Mouse (Mus musculus) G1E-ER4 (cell line): ENCODE measurements around the gene Sec23a. TPM values are rescaled to one million over a fixed set of nuclear protein-coding genes. Genes with fewer than 3 reads are reported as not detected.

Source experiments
- GATA1 ChIP-seq: IDR thresholded peaks from one replicate; pipeline ENCODE4 v1.8.0; 2012; ENCODE audit warnings: low read length, inconsistent platforms
- polyA plus RNA-seq: library from polyadenylated mRNA; stranded (reverse); fragments of >175 nt; gene quantifications from 2 replicates; pipeline ENCODE4 v1.2.3, GENCODE M21; 2012

The Sec23a gene
- polyA plus RNA-seq, 1 experiment = 6.4 TPM

- TF ChIP-seq GATA1 = no peak
Observed at GRCm38 (mm10) chr12:58919516-58919915, 92.3 kb downstream of the Sec23a start.

GRCm38 (mm10) chr12:58909826-58910225 lies 102.0 kb downstream of the Sec23a start:
- TF ChIP-seq GATA1 = no peak

Other genes with a start within 250 kb of the Sec23a start
- gene Gemin2, start 1.4 kb upstream of the Sec23a start, polyA plus RNA-seq = 4.6 and 7.6 TPM in 2 replicates
- gene Trappc6b, start 49.5 kb upstream of the Sec23a start, polyA plus RNA-seq = 64.8 and 94.3 TPM in 2 replicates
- 71.8 and 82.5 TPM in 2 replicates for gene Pnn, start 54.9 kb upstream of the Sec23a start, polyA plus RNA-seq
- gene Mia2, start 83.8 kb upstream of the Sec23a start, polyA plus RNA-seq = 29.8 and 47.8 TPM in 2 replicates
- 8.0 and 10.3 TPM in 2 replicates for gene Fbxo33, start 207.7 kb upstream of the Sec23a start, polyA plus RNA-seq